Mouse (Mus musculus) testis, adult 2 months (tissue): ENCODE measurements at regions not wholly inside any gene's neighbourhood (a gene's known extent, or its start where the extent isn't known, plus 50 kb on each side); places are given as distances from the start of the nearest gene placed in this dataset.

Experiments
- CTCF ChIP-seq: fragments of 200-500 bp; IDR thresholded peaks from 2 replicates; pipeline ENCODE4 v1.5.1; 2012; ENCODE audit warnings: low read depth, mild to moderate bottlenecking, inconsistent platforms, low read length, moderate library complexity; ENCODE audit not compliant: control insufficient read depth, insufficient read depth, insufficient replicate concordance
- POLR2A ChIP-seq: fragments of 200-500 bp; IDR thresholded peaks from 2 replicates; pipeline ENCODE4 v1.6.1; 2012; ENCODE audit warnings: low read depth, mild to moderate bottlenecking, inconsistent platforms, low read length, moderate library complexity; ENCODE audit not compliant: control insufficient read depth

- TF ChIP-seq POLR2A (no peak), CTCF (no peak)
Observed at GRCm38 (mm10) chr7:71469951-71470350, 118.7 kb upstream of the Gm10295 start.
